Mouse (Mus musculus) activated CD4-positive, CD25-positive, alpha-beta regulatory T cell, adult 4 months (primary cell): ENCODE measurements around the gene 6430628N08Rik. TPM values are rescaled to one million over a fixed set of nuclear protein-coding genes. Genes with fewer than 3 reads are reported as not detected.

Source experiments
- ATAC-seq: one replicate; pipeline ENCODE4 v1.8.0; 2017
- polyA plus RNA-seq, 2 experiments: library from polyadenylated mRNA; unstranded; fragments of 100-300 nt; shearing (Covaris generic); gene quantifications; one replicate each; pipeline ENCODE4 v1.2.1; 2017

6430628N08Rik gene
- polyA plus RNA-seq, 2 experiments from 2014 or later = not detected

- ATAC-seq = no peak
Observed at GRCm38 (mm10) chr4:115890066-115890465, 399 bp upstream of the 6430628N08Rik start.

GRCm38 (mm10) chr4:115894281-115894680 lies 3.8 kb downstream of the 6430628N08Rik start:
- no peak for ATAC-seq

GRCm38 (mm10) chr4:115897901-115898631 lies 7.6 kb downstream of the 6430628N08Rik start:
- ATAC-seq = no peak

- peak; percentile 40 for ATAC-seq
Observed at GRCm38 (mm10) chr4:115902816-115903215, 12.4 kb downstream of the 6430628N08Rik start.

- ATAC-seq = no peak
Observed at GRCm38 (mm10) chr4:115904375-115904774, 13.9 kb downstream of the 6430628N08Rik start.

- ATAC-seq = no peak
Observed at GRCm38 (mm10) chr4:115905701-115906100, 15.2 kb downstream of the 6430628N08Rik start.

- no peak for ATAC-seq
Observed at GRCm38 (mm10) chr4:115906791-115907190, 16.3 kb downstream of the 6430628N08Rik start.

GRCm38 (mm10) chr4:115907994-115908393 lies 17.5 kb downstream of the 6430628N08Rik start:
- ATAC-seq = no peak

- no peak for ATAC-seq
Observed at GRCm38 (mm10) chr4:115908641-115909040, 18.2 kb downstream of the 6430628N08Rik start.

- no peak for ATAC-seq
Observed at GRCm38 (mm10) chr4:115911586-115911985, 21.1 kb downstream of the 6430628N08Rik start.

GRCm38 (mm10) chr4:115919911-115920310 lies 29.4 kb downstream of the 6430628N08Rik start:
- no peak for ATAC-seq

- ATAC-seq = no peak
Observed at GRCm38 (mm10) chr4:115922688-115923087, 32.2 kb downstream of the 6430628N08Rik start.

GRCm38 (mm10) chr4:115923262-115923880 lies 32.9 kb downstream of the 6430628N08Rik start:
- ATAC-seq = no peak

GRCm38 (mm10) chr4:115927637-115928036 lies 37.2 kb downstream of the 6430628N08Rik start:
- no peak for ATAC-seq

- no peak for ATAC-seq
Observed at GRCm38 (mm10) chr4:115931556-115932088, 41.2 kb downstream of the 6430628N08Rik start.

- no peak for ATAC-seq
Observed at GRCm38 (mm10) chr4:115935835-115936581, 45.5 kb downstream of the 6430628N08Rik start.

- no peak for ATAC-seq
Observed at GRCm38 (mm10) chr4:115936646-115937045, 46.2 kb downstream of the 6430628N08Rik start.

- no peak for ATAC-seq
Observed at GRCm38 (mm10) chr4:115937061-115937976, 46.9 kb downstream of the 6430628N08Rik start.

- no peak for ATAC-seq
Observed at GRCm38 (mm10) chr4:115938276-115939160, 48.1 kb downstream of the 6430628N08Rik start.

- no peak for ATAC-seq
Observed at GRCm38 (mm10) chr4:115939295-115940102, 49.0 kb downstream of the 6430628N08Rik start, which contains the start of gene Dmbx1. TSS of gene Dmbx1 (minus strand) at chr4:115939926.
